Mouse (Mus musculus) hindbrain, embryonic 16.5 days (tissue): ENCODE measurements around the gene Bcor. TPM values are rescaled to one million over a fixed set of nuclear protein-coding genes. Genes with fewer than 3 reads are reported as not detected.
A peak's percentile ranks its signal among the peaks of the same experiment; 100 is the strongest.

Experiments used
- ATAC-seq: fragments of 200-750 bp; cut with Nextera tagmentation; 2 replicates; pipeline ENCODE4 v1.8.0; 2017; ENCODE audit warnings: moderate TSS enrichment, moderate library complexity
- H3K27ac ChIP-seq: fragments of 300-500 bp; sonication (generic); 2 replicates; pipeline ENCODE4 v1.5.1; 2014; ENCODE audit warnings: low read depth, mild to moderate bottlenecking, control low read depth, low read length, moderate library complexity
- H3K27me3 ChIP-seq: fragments of 300-500 bp; sonication (generic); replicated peaks from 2 replicates; pipeline ENCODE4 v1.6.1; 2014; ENCODE audit warnings: low read length; ENCODE audit not compliant: control insufficient read depth, insufficient read depth
- H3K36me3 ChIP-seq: fragments of 300-500 bp; sonication (generic); 2 replicates; pipeline ENCODE4 v1.6.1; 2014; ENCODE audit warnings: mild to moderate bottlenecking, low read length, moderate library complexity, mixed read lengths; ENCODE audit not compliant: control insufficient read depth, insufficient read depth
- H3K4me1 ChIP-seq: fragments of 300-500 bp; sonication (generic); 2 replicates; pipeline ENCODE4 v1.6.1; 2014; ENCODE audit warnings: low read depth, low read length; ENCODE audit not compliant: control insufficient read depth, insufficient read depth
- H3K4me2 ChIP-seq: fragments of 300-500 bp; sonication (generic); 2 replicates; pipeline ENCODE4 v1.6.1; 2014; ENCODE audit warnings: mild to moderate bottlenecking, low read length, control low read depth, moderate library complexity
- H3K4me3 ChIP-seq: fragments of 300-500 bp; sonication (generic); 2 replicates; pipeline ENCODE4 v1.5.1; 2014; ENCODE audit warnings: mild to moderate bottlenecking, low read length, control low read depth, moderate library complexity
- H3K9ac ChIP-seq: fragments of 300-500 bp; sonication (generic); 2 replicates; pipeline ENCODE4 v1.6.1; 2014; ENCODE audit warnings: low read depth, mild to moderate bottlenecking, control low read depth, low read length, moderate library complexity
- H3K9me3 ChIP-seq: fragments of 300-500 bp; sonication (generic); 2 replicates; pipeline ENCODE4 v1.6.1; 2014; ENCODE audit warnings: mild to moderate bottlenecking, low read length, moderate library complexity; ENCODE audit not compliant: control insufficient read depth
- WGBS: fragments of 180-500 bp; shearing (Covaris S2); extraction: QIAGEN DNeasy Blood & Tissue Kit; methylation state at CpG from one replicate; pipeline ENCODE4 v1.1.7; 2014; 5-methylcytosine and 5-hydroxymethylcytosine counted together
- polyA plus RNA-seq: library from polyadenylated mRNA; unstranded; fragments of >200 nt; fragmentation: Nextera tagmentation; extraction: Ambion mirVana; gene quantifications from 2 replicates; pipeline ENCODE4 v1.2.1, GENCODE M21; 2015

Gene Bcor
- polyA plus RNA-seq, 1 experiment from 2014 or later = 11.2 TPM

DNA sequence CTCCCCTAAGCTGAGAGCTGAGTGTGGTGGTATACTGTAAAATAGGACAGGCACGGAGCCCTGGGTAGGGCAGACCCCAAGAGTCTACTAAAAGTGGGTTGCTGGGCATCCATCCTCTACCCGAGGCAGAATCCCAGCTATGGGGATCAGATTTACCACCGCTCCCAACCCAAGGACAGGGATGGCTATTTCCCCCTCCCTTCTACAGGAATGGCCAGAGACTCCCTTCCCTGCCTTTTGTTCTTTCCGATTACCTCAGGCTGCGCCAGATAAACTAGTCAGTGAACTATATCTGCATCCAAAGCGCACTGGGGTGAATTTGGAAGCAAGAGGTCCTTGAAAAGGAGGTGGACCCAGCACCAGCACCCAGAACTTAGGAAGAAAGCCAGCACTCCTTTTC is 93.1 kb downstream of the Bcor start:
- H3K27me3 ChIP-seq = peaks cover 19% of the 10 kb centered on the region
- no peaks in the 10 kb centered on the region for H3K36me3 ChIP-seq
- H3K4me3 ChIP-seq = no peak overlapping the region
- WGBS = 5% methylated on average over 5 of the region's 6 CpGs
- H3K9ac ChIP-seq = 0 out of 2 replicates have a peak overlapping the region, but pooled peaks have one; percentile 9
- 0 out of 2 replicates have a peak overlapping the region, but pooled peaks have one; percentile 12 for H3K4me2 ChIP-seq
- H3K27ac ChIP-seq = no peak overlapping the region
- no peak for ATAC-seq
- H3K4me1 ChIP-seq = peaks cover 44% of the 10 kb centered on the region
- no peaks in the 10 kb centered on the region for H3K9me3 ChIP-seq

DNA sequence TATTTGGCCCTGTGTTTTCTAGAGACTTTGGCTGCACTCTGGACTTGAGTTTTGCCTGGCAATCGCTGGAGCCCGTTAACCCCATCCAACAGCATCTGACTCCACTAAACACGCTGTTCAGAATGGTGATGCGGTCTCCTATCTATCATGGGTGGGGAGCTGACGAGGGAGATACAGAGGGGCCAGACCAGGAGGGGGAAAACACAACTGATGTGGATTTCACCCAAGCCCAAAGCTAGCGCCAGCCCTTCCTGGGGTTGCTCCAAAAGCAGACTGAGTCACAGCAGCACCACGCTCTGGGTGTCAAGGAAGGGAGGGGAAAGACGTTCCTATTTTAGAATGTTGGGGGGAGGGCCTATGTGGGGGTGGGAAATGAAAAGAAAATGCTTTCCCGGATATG is 94.4 kb downstream of the Bcor start:
- Histone ChIP-seq H3K9ac (no peak overlapping the region), H3K36me3 (no peaks in the 10 kb centered on the region), H3K4me3 (no peak overlapping the region), H3K27me3 (peaks cover 11% of the 10 kb centered on the region), H3K4me1 (peaks cover 45% of the 10 kb centered on the region), H3K9me3 (no peaks in the 10 kb centered on the region), H3K4me2 (no peak overlapping the region), H3K27ac (no peak overlapping the region)
- 26% methylated on average over 9 of the region's 9 CpGs for WGBS
- no peak for ATAC-seq

GRCm38 (mm10) chrX:12062932-12063260 is 97.3 kb downstream of the Bcor start:
- peaks cover 26% of the 10 kb centered on the region for H3K4me1 ChIP-seq
- H3K36me3 ChIP-seq = 0 out of 2 replicates have a peak, but pooled peaks cover under 1% of the 10 kb centered on the region
- 25% methylated on average over 6 of the region's 6 CpGs for WGBS
- no peak for ATAC-seq
- H3K4me2 ChIP-seq = no peak overlapping the region
- H3K9me3 ChIP-seq = no peaks in the 10 kb centered on the region
- no peak overlapping the region for H3K4me3 ChIP-seq
- H3K27ac ChIP-seq = no peak overlapping the region
- peaks cover 2% of the 10 kb centered on the region for H3K27me3 ChIP-seq
- H3K9ac ChIP-seq = no peak overlapping the region

DNA sequence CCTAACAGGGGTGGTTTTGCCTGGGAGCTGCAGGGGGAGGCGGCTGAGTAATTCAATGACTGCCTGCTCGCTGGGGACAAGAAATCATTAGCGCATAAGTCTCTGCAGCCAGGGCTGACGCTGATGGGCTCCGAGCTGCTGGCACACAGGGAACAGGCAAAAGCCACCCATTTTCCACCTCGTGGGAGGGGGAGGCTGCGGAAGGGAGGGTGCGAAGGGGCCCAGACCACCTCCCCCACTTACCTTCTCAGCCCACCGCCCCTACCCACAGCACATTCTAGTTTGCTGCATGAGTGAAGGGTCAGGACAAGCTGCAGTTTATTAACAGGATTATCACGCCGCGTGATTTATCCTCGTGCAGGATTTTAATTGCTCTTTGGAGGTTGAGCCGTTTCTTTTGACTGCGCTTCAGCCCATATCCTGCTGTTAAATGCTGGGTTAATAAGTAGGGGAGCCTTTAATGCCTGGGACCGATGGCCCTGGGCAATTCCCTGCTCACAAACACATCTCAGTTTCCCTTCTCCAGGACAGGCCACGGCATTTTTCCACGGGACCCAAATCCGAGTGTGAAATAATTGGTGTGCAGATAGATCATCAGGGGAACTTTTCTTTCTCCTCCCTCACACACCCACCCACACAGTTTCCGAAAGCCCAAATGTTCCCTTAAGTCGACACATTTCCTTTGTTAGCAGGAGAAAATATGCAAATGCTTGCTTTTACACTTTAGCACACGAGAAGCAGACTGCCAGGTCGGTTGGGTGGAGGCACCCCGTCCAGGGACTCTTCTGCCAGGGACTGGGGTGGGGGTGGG is 97.8 kb downstream of the Bcor start:
- H3K9ac ChIP-seq = no peak overlapping the region
- no peak overlapping the region for H3K27ac ChIP-seq
- H3K4me1 ChIP-seq = peaks cover 26% of the 10 kb centered on the region
- H3K9me3 ChIP-seq = no peaks in the 10 kb centered on the region
- 0 out of 2 replicates have a peak overlapping the region, but pooled peaks have one; percentile 0 for H3K4me2 ChIP-seq
- H3K36me3 ChIP-seq = 0 out of 2 replicates have a peak, but pooled peaks cover 4% of the 10 kb centered on the region
- 20% methylated on average over 24 of the region's 24 CpGs for WGBS
- no peak overlapping the region for H3K4me3 ChIP-seq
- peak; percentile 37 for ATAC-seq
- no peaks in the 10 kb centered on the region; the same call in none of the 2 replicates for H3K27me3 ChIP-seq

GRCm38 (mm10) chrX:12060848-12061247 is 99.3 kb downstream of the Bcor start:
- H3K4me1 ChIP-seq = peaks cover 19% of the 10 kb centered on the region
- ATAC-seq = no peak
- H3K9me3 ChIP-seq = no peaks in the 10 kb centered on the region
- no peak overlapping the region for H3K27ac ChIP-seq
- 0 out of 2 replicates have a peak, but pooled peaks cover 4% of the 10 kb centered on the region for H3K36me3 ChIP-seq
- 71% methylated on average over 3 of the region's 3 CpGs for WGBS
- H3K4me2 ChIP-seq = no peak overlapping the region
- no peak overlapping the region for H3K9ac ChIP-seq
- H3K4me3 ChIP-seq = no peak overlapping the region
- no peaks in the 10 kb centered on the region; the same call in none of the 2 replicates for H3K27me3 ChIP-seq

DNA sequence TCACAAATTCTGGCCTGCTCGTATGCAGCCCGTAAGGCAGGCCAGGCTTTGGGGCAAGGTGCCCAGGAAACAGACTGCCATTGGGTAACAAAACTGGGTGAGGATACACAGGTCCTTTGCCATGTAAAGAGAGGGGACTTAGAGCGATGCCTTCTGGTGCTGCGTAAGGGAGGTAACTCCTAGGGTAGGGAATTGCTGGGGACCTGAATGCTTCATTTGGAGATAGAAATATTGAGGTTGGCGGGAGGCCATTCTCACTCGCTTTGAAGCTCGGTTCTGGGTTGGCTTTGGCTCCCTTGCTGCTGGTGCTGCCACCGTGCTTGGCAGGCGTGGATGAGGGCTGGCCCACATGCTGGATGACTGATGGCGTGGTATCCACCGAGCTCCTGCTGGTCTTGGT is 102.9 kb downstream of the Bcor start:
- 85% methylated on average over 11 of the region's 11 CpGs for WGBS
- Histone ChIP-seq H3K4me2 (no peak overlapping the region), H3K9me3 (no peaks in the 10 kb centered on the region), H3K36me3 (0 out of 2 replicates have a peak, but pooled peaks cover 4% of the 10 kb centered on the region), H3K27ac (no peak overlapping the region), H3K9ac (no peak overlapping the region), H3K4me3 (no peak overlapping the region), H3K4me1 (peaks cover 8% of the 10 kb centered on the region), H3K27me3 (no peaks in the 10 kb centered on the region; the same call in 1 of the 2 replicates)
- no peak for ATAC-seq

DNA sequence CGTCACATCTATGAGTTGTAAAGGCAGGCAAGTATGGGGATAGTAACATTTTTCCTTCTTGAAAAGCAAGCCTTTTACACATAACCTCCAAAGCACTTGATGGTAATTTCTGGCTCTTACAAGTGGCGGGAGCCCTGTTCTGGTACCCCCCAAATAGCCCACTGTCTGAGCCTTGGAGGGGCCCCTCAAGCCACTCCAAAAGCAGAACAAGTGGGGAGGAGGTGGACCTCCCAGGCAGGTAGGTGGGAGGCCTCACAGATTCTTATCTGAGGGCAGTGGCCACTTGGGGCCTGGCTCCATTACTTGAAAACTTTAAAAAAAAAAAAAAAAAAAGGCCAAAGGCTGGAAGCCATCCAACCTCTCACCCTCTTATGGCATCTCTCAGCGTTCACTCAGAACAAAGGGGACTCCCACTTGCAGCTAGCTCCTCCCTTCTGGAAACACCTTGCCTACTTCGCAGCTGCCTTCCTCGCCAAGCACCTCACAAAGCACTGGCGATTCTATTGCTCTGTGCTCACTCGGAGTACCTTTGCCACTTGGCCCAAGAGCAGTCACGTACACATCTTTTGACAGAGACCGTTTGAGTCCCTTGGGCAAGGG is 106.7 kb downstream of the Bcor start:
- H3K36me3 ChIP-seq = 0 out of 2 replicates have a peak, but pooled peaks cover 4% of the 10 kb centered on the region
- 75% methylated on average over 9 of the region's 9 CpGs for whole genome bisulfite sequencing
- no peaks in the 10 kb centered on the region; the same call in 1 of the 2 replicates for H3K27me3 ChIP-seq
- no peak for ATAC-seq
- no peak overlapping the region for H3K4me2 ChIP-seq
- H3K9ac ChIP-seq = no peak overlapping the region
- H3K4me3 ChIP-seq = no peak overlapping the region
- H3K9me3 ChIP-seq = no peaks in the 10 kb centered on the region
- H3K4me1 ChIP-seq = no peaks in the 10 kb centered on the region
- no peak overlapping the region for H3K27ac ChIP-seq

GRCm38 (mm10) chrX:12052651-12053050 is 107.5 kb downstream of the Bcor start:
- H3K4me3 ChIP-seq = no peak overlapping the region
- ATAC-seq = no peak
- no peaks in the 10 kb centered on the region; the same call in 1 of the 2 replicates for H3K27me3 ChIP-seq
- 100% methylated on average over 1 of the region's 1 CpGs for WGBS
- H3K9ac ChIP-seq = no peak overlapping the region
- 0 out of 2 replicates have a peak, but pooled peaks cover 1% of the 10 kb centered on the region for H3K36me3 ChIP-seq
- H3K9me3 ChIP-seq = no peaks in the 10 kb centered on the region
- H3K27ac ChIP-seq = no peak overlapping the region
- H3K4me2 ChIP-seq = no peak overlapping the region
- H3K4me1 ChIP-seq = peaks cover 5% of the 10 kb centered on the region; the same call in 1 of the 2 replicates

GRCm38 (mm10) chrX:12048721-12049120 is 111.4 kb downstream of the Bcor start:
- WGBS = 52% methylated on average over 11 of the region's 11 CpGs
- no peak overlapping the region for H3K4me3 ChIP-seq
- H3K9me3 ChIP-seq = no peaks in the 10 kb centered on the region
- no peak for ATAC-seq
- no peaks in the 10 kb centered on the region; the same call in 1 of the 2 replicates for H3K36me3 ChIP-seq
- no peak overlapping the region for H3K27ac ChIP-seq
- H3K4me1 ChIP-seq = peaks cover 5% of the 10 kb centered on the region; the same call in 1 of the 2 replicates
- no peaks in the 10 kb centered on the region; the same call in 1 of the 2 replicates for H3K27me3 ChIP-seq
- no peak overlapping the region for H3K9ac ChIP-seq
- H3K4me2 ChIP-seq = no peak overlapping the region
